Mouse (Mus musculus) heart, embryonic 13.5 days (tissue): ENCODE measurements around the gene Larp6. TPM values are rescaled to one million over a fixed set of nuclear protein-coding genes. Genes with fewer than 3 reads are reported as not detected.

ENCODE experiments used
- ATAC-seq: fragments of 200-750 bp; cut with Nextera tagmentation; 2 replicates; pipeline ENCODE4 v1.8.0; 2017; ENCODE audit warnings: moderate TSS enrichment; ENCODE audit not compliant: insufficient number of reproducible peaks, low FRiP score, low TSS enrichment; ENCODE audit errors: extremely low read depth
- H3K27ac ChIP-seq: fragments of 300-500 bp; sonication (generic); replicated peaks from 2 replicates; pipeline ENCODE4 v1.5.1; 2015; ENCODE audit warnings: moderate library complexity, mild to moderate bottlenecking, inconsistent platforms
- H3K27me3 ChIP-seq: fragments of 300-500 bp; sonication (generic); replicated peaks from 2 replicates; pipeline ENCODE4 v1.6.1; 2015; ENCODE audit warnings: mild to moderate bottlenecking, inconsistent platforms
- H3K36me3 ChIP-seq: fragments of 300-500 bp; sonication (generic); 2 replicates; pipeline ENCODE4 v1.6.1; 2015; ENCODE audit warnings: mild to moderate bottlenecking, inconsistent platforms
- H3K4me1 ChIP-seq: fragments of 300-500 bp; sonication (generic); 2 replicates; pipeline ENCODE4 v1.6.1; 2015; ENCODE audit warnings: inconsistent platforms
- H3K4me2 ChIP-seq: fragments of 300-500 bp; sonication (generic); 2 replicates; pipeline ENCODE4 v1.6.1; 2015; ENCODE audit warnings: inconsistent platforms, mild to moderate bottlenecking, moderate library complexity
- H3K4me3 ChIP-seq: fragments of 300-500 bp; sonication (generic); 2 replicates; pipeline ENCODE4 v1.5.1; 2015; ENCODE audit warnings: moderate library complexity, mild to moderate bottlenecking, inconsistent platforms
- H3K9ac ChIP-seq: fragments of 300-500 bp; sonication (generic); 2 replicates; pipeline ENCODE4 v1.6.1; 2015; ENCODE audit warnings: inconsistent platforms, mild to moderate bottlenecking, moderate library complexity
- H3K9me3 ChIP-seq: fragments of 300-500 bp; sonication (generic); 2 replicates; pipeline ENCODE4 v1.6.1; 2016; ENCODE audit warnings: inconsistent platforms
- WGBS: fragments of 180-500 bp; shearing (Covaris S2); methylation state at CpG from one replicate; pipeline ENCODE4 v1.1.7; 2015; ENCODE audit warnings: mixed read lengths; 5-methylcytosine and 5-hydroxymethylcytosine counted together
- polyA plus RNA-seq: library from polyadenylated mRNA; unstranded; fragments of >200 nt; fragmentation: Nextera tagmentation; extraction: Ambion mirVana; gene quantifications from 2 replicates; pipeline ENCODE4 v1.2.1, GENCODE M21; 2015

The Larp6 gene
- polyA plus RNA-seq, 1 experiment from 2014 or later, result 0.94 TPM

DNA sequence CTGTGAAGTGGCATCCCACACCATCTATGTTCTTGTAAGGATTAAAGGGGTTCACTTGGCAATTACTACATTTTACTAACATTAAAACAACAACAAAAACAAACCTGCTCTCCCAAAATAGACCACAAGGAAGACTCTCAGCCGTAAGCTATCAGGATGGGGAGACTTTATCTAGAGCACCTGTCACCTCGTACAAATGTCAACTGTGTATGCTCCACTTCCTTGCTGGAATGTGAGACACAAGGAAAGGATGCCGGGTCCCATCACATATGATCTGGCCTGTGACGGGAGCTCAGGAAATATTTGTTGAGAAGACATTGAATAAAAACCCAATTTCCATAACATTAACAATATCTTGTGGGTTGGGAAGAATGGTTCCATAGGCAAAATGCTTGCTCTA lies 32.2 kb downstream of the Larp6 start:
- no peak overlapping the region for H3K9ac ChIP-seq
- H3K4me3 ChIP-seq, result no peak overlapping the region
- no peak for ATAC-seq
- peaks cover 3% of the 10 kb centered on the region; the same call in 1 of the 2 replicates for H3K27me3 ChIP-seq
- H3K27ac ChIP-seq, result no peak overlapping the region
- H3K4me2 ChIP-seq, result no peak overlapping the region
- H3K36me3 ChIP-seq, result no peaks in the 10 kb centered on the region
- H3K4me1 ChIP-seq, result peaks cover 19% of the 10 kb centered on the region
- 30% methylated on average over 4 of the region's 4 CpGs for WGBS
- H3K9me3 ChIP-seq, result no peaks in the 10 kb centered on the region

DNA sequence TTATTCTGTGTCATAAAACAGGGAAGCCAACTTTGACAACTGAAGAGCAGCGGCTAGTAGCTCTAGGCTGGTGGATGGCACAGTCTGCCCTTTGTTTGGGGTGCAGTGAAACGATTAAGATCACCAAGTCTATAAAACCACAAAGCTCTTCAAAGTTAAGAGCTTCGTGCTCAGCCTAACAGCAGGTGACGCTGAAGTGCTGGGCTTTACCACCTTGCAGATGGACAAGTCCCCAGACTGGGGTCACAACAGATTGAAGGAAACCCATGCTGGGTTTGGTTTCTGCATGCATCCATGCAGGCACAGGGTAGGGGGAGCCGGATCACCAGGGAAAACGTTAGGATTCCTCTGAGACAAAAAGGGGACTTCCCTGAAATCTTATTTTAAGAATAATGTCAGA lies 33.8 kb downstream of the Larp6 start:
- no peaks in the 10 kb centered on the region for H3K9me3 ChIP-seq
- no peak overlapping the region for H3K4me2 ChIP-seq
- peaks cover 3% of the 10 kb centered on the region; the same call in 1 of the 2 replicates for H3K27me3 ChIP-seq
- peaks cover 14% of the 10 kb centered on the region for H3K4me1 ChIP-seq
- no peak overlapping the region for H3K4me3 ChIP-seq
- no peak overlapping the region for H3K9ac ChIP-seq
- WGBS, result 49% methylated on average over 6 of the region's 6 CpGs
- no peaks in the 10 kb centered on the region for H3K36me3 ChIP-seq
- no peak for ATAC-seq
- no peak overlapping the region for H3K27ac ChIP-seq

DNA sequence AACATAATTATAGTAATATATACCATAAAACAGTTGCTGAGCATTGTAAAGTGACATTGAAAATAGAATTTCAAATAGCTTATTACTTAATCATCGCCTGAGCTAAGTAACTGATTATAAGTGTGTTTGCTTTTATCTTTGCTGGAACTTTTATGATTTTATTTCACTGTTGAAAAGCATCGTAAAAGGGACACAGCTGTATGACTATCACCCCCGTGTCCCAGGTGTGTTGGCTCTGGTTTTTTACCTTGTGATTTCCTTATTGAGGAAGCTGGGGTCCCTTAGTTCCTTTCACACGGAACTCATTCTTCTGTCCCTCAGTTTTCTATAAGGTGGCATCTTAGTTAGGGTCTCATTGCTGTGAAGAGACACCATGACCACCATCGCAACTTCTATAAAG lies 34.9 kb downstream of the Larp6 start:
- H3K27me3 ChIP-seq, result peaks cover 3% of the 10 kb centered on the region; the same call in 1 of the 2 replicates
- WGBS, result 76% methylated on average over 5 of the region's 5 CpGs
- H3K36me3 ChIP-seq, result no peaks in the 10 kb centered on the region
- no peak overlapping the region for H3K4me2 ChIP-seq
- no peak for ATAC-seq
- H3K4me3 ChIP-seq, result no peak overlapping the region
- peaks cover 9% of the 10 kb centered on the region for H3K4me1 ChIP-seq
- H3K9me3 ChIP-seq, result no peaks in the 10 kb centered on the region
- no peak overlapping the region for H3K9ac ChIP-seq
- H3K27ac ChIP-seq, result no peak overlapping the region

DNA sequence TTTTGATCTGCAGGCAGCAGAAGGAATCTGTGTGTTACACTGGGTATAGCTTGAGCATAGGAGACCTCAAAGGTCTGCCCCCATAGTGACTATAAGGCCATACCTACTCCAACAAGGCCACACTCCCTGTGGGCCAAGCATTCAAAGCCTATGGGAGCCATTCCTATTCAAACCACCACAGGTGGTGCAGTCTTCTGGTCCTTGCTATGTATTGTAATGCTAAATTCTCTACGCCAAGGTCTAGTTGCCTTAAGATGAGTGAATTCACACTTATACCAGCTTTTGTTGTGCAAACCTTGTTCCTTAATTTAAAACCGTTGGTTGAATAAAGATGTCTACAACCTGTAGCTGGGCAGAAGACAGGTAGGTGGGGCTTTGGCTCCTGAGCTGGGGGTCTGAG lies 35.4 kb downstream of the Larp6 start:
- no peaks in the 10 kb centered on the region for H3K36me3 ChIP-seq
- H3K9ac ChIP-seq, result no peak overlapping the region
- WGBS, result 82% methylated on average over 2 of the region's 2 CpGs
- no peak overlapping the region for H3K4me2 ChIP-seq
- H3K4me3 ChIP-seq, result no peak overlapping the region
- no peak for ATAC-seq
- peaks cover 3% of the 10 kb centered on the region; the same call in 1 of the 2 replicates for H3K27me3 ChIP-seq
- no peaks in the 10 kb centered on the region for H3K9me3 ChIP-seq
- peaks cover 4% of the 10 kb centered on the region for H3K4me1 ChIP-seq
- H3K27ac ChIP-seq, result no peak overlapping the region

DNA sequence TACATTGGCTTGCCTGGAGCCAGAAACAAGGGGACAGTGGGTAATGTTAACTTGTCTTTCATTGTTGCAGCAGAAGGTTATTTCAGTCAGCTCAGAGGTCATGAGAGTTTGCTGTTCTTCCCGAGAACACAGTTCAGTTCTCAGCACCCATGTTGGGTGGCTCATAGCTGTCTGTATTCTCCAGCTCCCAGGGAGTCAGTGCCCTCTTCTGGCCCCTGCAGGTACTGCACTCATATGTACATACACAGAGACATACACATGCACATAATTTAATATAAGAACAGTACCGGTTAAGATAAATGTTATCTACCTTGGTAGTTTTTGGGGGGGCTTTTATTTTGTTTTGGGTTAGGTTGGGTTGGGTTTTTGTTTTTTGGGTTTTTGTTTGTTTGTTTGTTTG lies 36.3 kb downstream of the Larp6 start:
- Histone ChIP-seq H3K9ac (no peak overlapping the region), H3K36me3 (no peaks in the 10 kb centered on the region), H3K9me3 (no peaks in the 10 kb centered on the region), H3K4me3 (no peak overlapping the region), H3K27me3 (peaks cover 3% of the 10 kb centered on the region; the same call in 1 of the 2 replicates), H3K4me2 (no peak overlapping the region), H3K27ac (no peak overlapping the region), H3K4me1 (no peaks in the 10 kb centered on the region)
- WGBS, result 74% methylated on average over 2 of the region's 2 CpGs
- no peak for ATAC-seq

DNA sequence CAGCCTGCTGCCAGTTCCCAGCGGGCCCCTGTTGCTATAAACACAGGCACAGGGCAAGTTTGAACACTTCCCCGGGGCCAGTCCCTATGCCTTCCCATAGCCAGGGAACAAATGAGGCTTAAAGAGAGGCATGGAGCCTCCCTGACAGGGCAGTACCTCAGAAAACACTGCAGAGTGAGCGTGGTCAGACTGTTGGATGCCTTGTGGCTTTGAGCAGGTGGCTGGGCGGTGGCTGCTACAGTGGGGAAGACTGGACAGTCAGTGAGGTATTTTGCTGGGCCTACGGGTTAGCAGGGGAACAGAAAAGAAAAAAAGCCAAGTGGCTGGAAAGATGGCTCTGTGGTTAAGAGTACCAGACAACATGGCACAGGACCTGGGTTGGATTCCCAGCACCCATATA lies 38.3 kb downstream of the Larp6 start:
- no peak overlapping the region for H3K4me2 ChIP-seq
- WGBS, result 81% methylated on average over 5 of the region's 5 CpGs
- ATAC-seq, result no peak
- no peak overlapping the region for H3K4me3 ChIP-seq
- no peak overlapping the region for H3K27ac ChIP-seq
- H3K36me3 ChIP-seq, result no peaks in the 10 kb centered on the region
- H3K4me1 ChIP-seq, result no peaks in the 10 kb centered on the region
- no peaks in the 10 kb centered on the region for H3K9me3 ChIP-seq
- H3K9ac ChIP-seq, result no peak overlapping the region
- no peaks in the 10 kb centered on the region for H3K27me3 ChIP-seq

DNA sequence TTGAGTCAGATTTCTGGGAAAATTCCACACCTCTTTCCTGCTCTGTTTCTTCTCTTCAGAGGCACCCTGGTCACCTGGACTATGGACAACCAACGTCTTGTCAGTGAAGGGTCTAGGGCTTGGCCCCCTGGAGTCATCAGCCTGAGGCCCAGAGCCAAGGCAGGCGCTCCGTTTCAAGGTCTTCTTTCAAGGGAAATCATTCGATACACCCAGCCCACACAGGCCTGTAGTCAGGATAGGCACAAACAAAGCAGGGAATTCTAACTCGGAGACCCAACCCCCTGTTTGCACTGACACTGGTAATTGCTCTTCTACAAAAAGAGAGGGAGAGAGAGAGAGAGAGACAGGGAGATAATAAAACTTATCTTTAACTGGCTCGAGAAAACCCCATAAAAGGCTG lies 39.2 kb downstream of the Larp6 start:
- no peaks in the 10 kb centered on the region for H3K9me3 ChIP-seq
- H3K36me3 ChIP-seq, result no peaks in the 10 kb centered on the region
- H3K9ac ChIP-seq, result no peak overlapping the region
- no peak overlapping the region for H3K27ac ChIP-seq
- ATAC-seq, result no peak
- H3K4me2 ChIP-seq, result no peak overlapping the region
- no peaks in the 10 kb centered on the region for H3K27me3 ChIP-seq
- peaks cover 6% of the 10 kb centered on the region for H3K4me1 ChIP-seq
- 59% methylated on average over 6 of the region's 6 CpGs for WGBS
- no peak overlapping the region for H3K4me3 ChIP-seq

DNA sequence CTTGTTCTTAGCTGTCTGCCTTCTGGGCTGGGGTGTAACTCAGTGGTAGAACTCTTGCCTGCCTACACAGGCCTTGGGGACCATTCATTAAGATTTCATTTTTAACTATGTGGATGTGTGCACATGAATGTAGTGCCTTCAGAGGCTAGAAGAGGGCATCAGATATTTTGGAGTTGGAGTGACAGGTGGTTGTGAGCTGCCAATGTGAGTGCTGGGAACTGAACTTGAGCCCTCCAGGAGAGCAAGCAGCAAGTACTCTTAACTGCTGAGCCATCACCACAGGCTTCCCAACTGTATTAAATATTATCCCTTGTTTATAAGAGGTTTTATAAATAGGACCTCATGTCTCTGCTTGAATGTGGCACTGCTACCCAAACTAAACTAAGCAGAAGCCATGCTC lies 39.8 kb downstream of the Larp6 start:
- no peaks in the 10 kb centered on the region for H3K27me3 ChIP-seq
- ATAC-seq, result no peak

DNA sequence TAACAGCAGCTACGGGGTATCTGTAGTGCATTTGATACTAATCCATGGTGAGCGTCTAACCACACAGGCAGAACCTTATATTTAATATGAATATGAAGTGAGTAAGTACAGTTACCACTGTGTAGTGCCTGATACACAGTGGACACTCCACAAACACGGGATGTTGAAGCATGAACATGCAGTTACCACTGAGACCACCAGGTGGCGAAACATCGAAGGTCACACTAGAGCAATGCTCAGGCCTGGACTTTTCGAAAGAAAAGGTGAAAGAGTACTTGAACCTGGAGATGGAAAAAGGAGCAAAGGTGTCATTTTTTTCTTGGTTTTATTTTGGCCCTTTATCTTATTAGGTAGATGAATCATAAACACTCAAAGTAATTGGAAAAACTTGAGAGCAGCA lies 43.5 kb downstream of the Larp6 start:
- Histone ChIP-seq H3K4me1 (peaks cover 36% of the 10 kb centered on the region), H3K27ac (peak overlapping the region; percentile 86; the same call in 1 of the 2 replicates), H3K4me2 (no peak overlapping the region), H3K36me3 (no peaks in the 10 kb centered on the region), H3K4me3 (no peak overlapping the region), H3K9me3 (0 out of 2 replicates have a peak, but pooled peaks cover 2% of the 10 kb centered on the region), H3K9ac (no peak overlapping the region), H3K27me3 (no peaks in the 10 kb centered on the region)
- ATAC-seq, result no peak
- WGBS, result 37% methylated on average over 6 of the region's 6 CpGs

More for the DNA sequence above, 39.8 kb downstream of the Larp6 start:
- Histone ChIP-seq H3K9me3 (no peaks in the 10 kb centered on the region), H3K36me3 (no peaks in the 10 kb centered on the region), H3K4me2 (no peak overlapping the region), H3K4me3 (no peak overlapping the region), H3K4me1 (peaks cover 12% of the 10 kb centered on the region), H3K27ac (no peak overlapping the region), H3K9ac (no peak overlapping the region)

DNA sequence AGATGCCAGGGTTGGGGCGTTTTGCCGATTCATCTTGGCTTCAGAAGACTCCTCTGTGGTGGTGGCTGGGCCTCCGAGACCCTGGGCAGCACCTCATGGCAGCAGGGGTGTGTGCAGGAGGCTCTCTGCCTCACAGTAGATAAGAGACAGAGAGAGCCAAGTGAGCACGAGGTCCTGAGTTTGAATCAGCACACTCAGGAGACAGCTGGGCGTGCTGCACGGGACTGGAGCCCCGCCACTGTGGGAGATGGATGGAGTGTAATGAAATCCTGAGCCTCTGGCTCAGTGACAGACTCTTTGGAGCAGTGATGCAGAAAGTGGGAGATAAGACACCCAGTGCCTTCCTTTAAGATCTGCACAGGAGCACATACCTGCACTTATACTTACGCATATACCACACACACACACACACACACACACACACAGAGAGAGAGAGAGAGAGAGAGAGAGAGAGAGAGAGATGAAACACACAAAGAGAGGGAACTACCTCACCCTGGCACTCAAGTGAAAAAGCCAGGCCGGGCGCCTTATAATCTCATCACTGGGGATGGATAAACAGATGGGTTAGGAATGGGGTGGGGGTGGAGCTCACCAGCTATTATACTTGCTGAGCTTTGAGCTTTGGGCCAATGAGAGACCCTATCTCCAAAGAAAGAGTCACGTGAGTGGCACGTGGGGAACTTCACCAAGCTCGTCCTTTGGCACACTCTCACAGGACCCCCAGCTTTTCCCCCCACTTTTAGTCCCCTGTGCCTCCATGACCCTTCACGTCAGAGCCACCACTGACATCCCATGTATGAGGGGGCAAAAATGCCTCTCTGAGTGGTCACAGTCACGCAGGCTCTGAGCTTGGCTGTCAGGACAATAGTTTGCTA lies 44.3 kb downstream of the Larp6 start:
- Histone ChIP-seq H3K36me3 (no peaks in the 10 kb centered on the region), H3K4me1 (peaks cover 36% of the 10 kb centered on the region), H3K27me3 (no peaks in the 10 kb centered on the region), H3K9me3 (0 out of 2 replicates have a peak, but pooled peaks cover 2% of the 10 kb centered on the region), H3K27ac (peak overlapping the region; percentile 86), H3K4me3 (no peak overlapping the region), H3K9ac (0 out of 2 replicates have a peak overlapping the region, but pooled peaks have one; percentile 42), H3K4me2 (peak overlapping the region; percentile 18)
- no peak for ATAC-seq
- 52% methylated on average over 15 of the region's 15 CpGs for WGBS

DNA sequence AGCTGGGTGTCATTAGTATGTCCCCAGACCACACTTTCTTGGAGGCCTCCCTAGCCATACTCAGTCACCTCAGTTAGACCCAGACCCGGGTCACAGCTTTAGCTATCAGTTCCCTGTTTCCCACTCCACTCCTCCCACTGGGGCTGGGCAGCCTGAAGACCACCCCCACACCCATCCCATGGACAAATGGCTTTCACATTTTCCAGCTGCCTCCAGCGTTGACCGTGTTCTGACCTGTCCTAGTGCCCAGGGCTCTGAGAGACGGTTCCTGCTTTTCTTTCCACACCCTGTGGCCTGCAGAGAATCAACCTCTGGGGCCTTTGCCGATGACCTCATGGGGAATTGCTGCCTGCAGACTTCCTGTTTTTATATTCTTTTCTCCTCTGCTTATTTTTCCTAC lies 45.0 kb downstream of the Larp6 start:
- Histone ChIP-seq H3K9ac (0 out of 2 replicates have a peak overlapping the region, but pooled peaks have one; percentile 42), H3K4me2 (peak overlapping the region; percentile 18), H3K27me3 (no peaks in the 10 kb centered on the region), H3K27ac (peak overlapping the region; percentile 86), H3K9me3 (0 out of 2 replicates have a peak, but pooled peaks cover 2% of the 10 kb centered on the region), H3K36me3 (no peaks in the 10 kb centered on the region), H3K4me3 (no peak overlapping the region), H3K4me1 (peaks cover 36% of the 10 kb centered on the region)
- peak; percentile 58; the same call in 1 of the 2 replicates for ATAC-seq
- 8% methylated on average over 5 of the region's 5 CpGs for WGBS
